Mouse (Mus musculus): ENCODE results near the gene Urb2. TPM values are rescaled to one million over a fixed set of nuclear protein-coding genes. Genes with fewer than 3 reads are reported as not detected.

Gene Urb2
- polyA plus RNA-seq, 1 experiment from 2014 or later: 2.4 TPM

GRCm38 (mm10) chr8:123982826-123983400, 38.4 kb upstream of the Urb2 start, which contains the start of gene Abcb10:
Gene Abcb10, minus strand, starts transcription at chr8:123983122.
- ATAC-seq (ENCODE audit: low read depth): peak; percentile 88
- Histone ChIP-seq H3K4me1 (ENCODE audit: control insufficient read depth, low read depth, low read length) (peaks cover 46% of the 10 kb centered on the region), H3K27ac (ENCODE audit: low read length) (peak within 1 kb of the TSS; percentile 99), H3K36me3 (ENCODE audit: control insufficient read depth, insufficient read depth) (peaks cover 12% of the 10 kb centered on the region), H3K9me3 (replicated peaks; ENCODE audit: control insufficient read depth, low read length) (no peaks in the 10 kb centered on the region), H3K4me3 (ENCODE audit: low read depth, low read length) (peak within 1 kb of the TSS; percentile 97), H3K4me2 (ENCODE audit: low read depth, low read length) (peak within 1 kb of the TSS; percentile 79), H3K27me3 (ENCODE audit: control insufficient read depth, insufficient read depth, low read depth, low read length) (no peaks in the 10 kb centered on the region), H3K9ac (ENCODE audit: low read depth, low read length) (peak within 1 kb of the TSS; percentile 100)
- WGBS (ENCODE audit: insufficient replicate concordance): under 1% methylated on average over 50 of the region's 56 CpGs

- H3K9ac ChIP-seq (ENCODE audit: low read depth, low read length): peak overlapping the region; percentile 79
- no peaks in the 10 kb centered on the region for H3K9me3 ChIP-seq (replicated peaks; ENCODE audit: control insufficient read depth, low read length)
- H3K4me3 ChIP-seq (ENCODE audit: low read depth, low read length): peak overlapping the region; percentile 53
- peak overlapping the region; percentile 99 for H3K27ac ChIP-seq (ENCODE audit: low read length)
- WGBS (ENCODE audit: insufficient replicate concordance): 7% methylated on average over 6 of the region's 6 CpGs
- no peaks in the 10 kb centered on the region for H3K27me3 ChIP-seq (ENCODE audit: control insufficient read depth, insufficient read depth, low read depth, low read length)
- H3K36me3 ChIP-seq (ENCODE audit: control insufficient read depth, insufficient read depth): 0 out of 2 replicates have a peak, but pooled peaks cover under 1% of the 10 kb centered on the region
- H3K4me1 ChIP-seq (ENCODE audit: control insufficient read depth, low read depth, low read length): peaks cover 69% of the 10 kb centered on the region
- ATAC-seq (ENCODE audit: low read depth): peak; percentile 90
- peak overlapping the region; percentile 85 for H3K4me2 ChIP-seq (ENCODE audit: low read depth, low read length)
Measured at GRCm38 (mm10) chr8:123988605-123989038, 32.7 kb upstream of the Urb2 start.

GRCm38 (mm10) chr8:123989128-123989527, 32.2 kb upstream of the Urb2 start:
- peak overlapping the region; percentile 79 for H3K9ac ChIP-seq (ENCODE audit: low read depth, low read length)
- peak overlapping the region; percentile 53 for H3K4me3 ChIP-seq (ENCODE audit: low read depth, low read length)
- 19% methylated on average over 7 of the region's 7 CpGs for WGBS (ENCODE audit: insufficient replicate concordance)
- H3K36me3 ChIP-seq (ENCODE audit: control insufficient read depth, insufficient read depth): 0 out of 2 replicates have a peak, but pooled peaks cover 2% of the 10 kb centered on the region
- H3K4me1 ChIP-seq (ENCODE audit: control insufficient read depth, low read depth, low read length): peaks cover 65% of the 10 kb centered on the region
- no peaks in the 10 kb centered on the region for H3K27me3 ChIP-seq (ENCODE audit: control insufficient read depth, insufficient read depth, low read depth, low read length)
- peak overlapping the region; percentile 85 for H3K4me2 ChIP-seq (ENCODE audit: low read depth, low read length)
- peak; percentile 54 for ATAC-seq (ENCODE audit: low read depth)
- H3K9me3 ChIP-seq (replicated peaks; ENCODE audit: control insufficient read depth, low read length): no peaks in the 10 kb centered on the region
- H3K27ac ChIP-seq (ENCODE audit: low read length): peak overlapping the region; percentile 99

GRCm38 (mm10) chr8:123990277-123991049, 30.8 kb upstream of the Urb2 start:
- H3K9me3 ChIP-seq (replicated peaks; ENCODE audit: control insufficient read depth, low read length): no peaks in the 10 kb centered on the region
- H3K27me3 ChIP-seq (ENCODE audit: control insufficient read depth, insufficient read depth, low read depth, low read length): no peaks in the 10 kb centered on the region
- peak overlapping the region; percentile 53 for H3K4me3 ChIP-seq (ENCODE audit: low read depth, low read length)
- H3K4me2 ChIP-seq (ENCODE audit: low read depth, low read length): peak overlapping the region; percentile 85
- WGBS (ENCODE audit: insufficient replicate concordance): 28% methylated on average over 13 of the region's 13 CpGs
- peak overlapping the region; percentile 79 for H3K9ac ChIP-seq (ENCODE audit: low read depth, low read length)
- H3K4me1 ChIP-seq (ENCODE audit: control insufficient read depth, low read depth, low read length): peaks cover 56% of the 10 kb centered on the region
- peak overlapping the region; percentile 99 for H3K27ac ChIP-seq (ENCODE audit: low read length)
- peak; percentile 37 for ATAC-seq (ENCODE audit: low read depth)
- H3K36me3 ChIP-seq (ENCODE audit: control insufficient read depth, insufficient read depth): 0 out of 2 replicates have a peak, but pooled peaks cover 2% of the 10 kb centered on the region

GRCm38 (mm10) chr8:123992587-123992986, 28.7 kb upstream of the Urb2 start:
- no peaks in the 10 kb centered on the region for H3K27me3 ChIP-seq (ENCODE audit: control insufficient read depth, insufficient read depth, low read depth, low read length)
- peak overlapping the region; percentile 44; the same call in 1 of the 2 replicates for H3K27ac ChIP-seq (ENCODE audit: low read length)
- WGBS (ENCODE audit: insufficient replicate concordance): 68% methylated on average over 8 of the region's 8 CpGs
- peaks cover 13% of the 10 kb centered on the region for H3K36me3 ChIP-seq (ENCODE audit: control insufficient read depth, insufficient read depth)
- no peak overlapping the region for H3K4me2 ChIP-seq (ENCODE audit: low read depth, low read length)
- H3K9me3 ChIP-seq (replicated peaks; ENCODE audit: control insufficient read depth, low read length): no peaks in the 10 kb centered on the region
- peak overlapping the region; percentile 7; the same call in 1 of the 2 replicates for H3K9ac ChIP-seq (ENCODE audit: low read depth, low read length)
- H3K4me1 ChIP-seq (ENCODE audit: control insufficient read depth, low read depth, low read length): peaks cover 41% of the 10 kb centered on the region
- no peak overlapping the region for H3K4me3 ChIP-seq (ENCODE audit: low read depth, low read length)
- no peak for ATAC-seq (ENCODE audit: low read depth)

GRCm38 (mm10) chr8:123993597-123993996, 27.7 kb upstream of the Urb2 start:
- Histone ChIP-seq H3K9me3 (replicated peaks; ENCODE audit: control insufficient read depth, low read length) (no peaks in the 10 kb centered on the region), H3K27me3 (ENCODE audit: control insufficient read depth, insufficient read depth, low read depth, low read length) (no peaks in the 10 kb centered on the region), H3K36me3 (ENCODE audit: control insufficient read depth, insufficient read depth) (peaks cover 16% of the 10 kb centered on the region), H3K27ac (ENCODE audit: low read length) (no peak overlapping the region), H3K9ac (ENCODE audit: low read depth, low read length) (no peak overlapping the region), H3K4me1 (ENCODE audit: control insufficient read depth, low read depth, low read length) (peaks cover 35% of the 10 kb centered on the region), H3K4me3 (ENCODE audit: low read depth, low read length) (no peak overlapping the region), H3K4me2 (ENCODE audit: low read depth, low read length) (no peak overlapping the region)
- WGBS (ENCODE audit: insufficient replicate concordance): 81% methylated on average over 5 of the region's 5 CpGs
- ATAC-seq (ENCODE audit: low read depth): no peak

- no peak overlapping the region for H3K4me3 ChIP-seq (ENCODE audit: low read depth, low read length)
- WGBS (ENCODE audit: insufficient replicate concordance): 75% methylated on average over 3 of the region's 3 CpGs
- no peaks in the 10 kb centered on the region for H3K9me3 ChIP-seq (replicated peaks; ENCODE audit: control insufficient read depth, low read length)
- H3K27me3 ChIP-seq (ENCODE audit: control insufficient read depth, insufficient read depth, low read depth, low read length): no peaks in the 10 kb centered on the region
- no peak overlapping the region for H3K4me2 ChIP-seq (ENCODE audit: low read depth, low read length)
- H3K9ac ChIP-seq (ENCODE audit: low read depth, low read length): no peak overlapping the region
- peaks cover 19% of the 10 kb centered on the region for H3K36me3 ChIP-seq (ENCODE audit: control insufficient read depth, insufficient read depth)
- H3K27ac ChIP-seq (ENCODE audit: low read length): no peak overlapping the region
- H3K4me1 ChIP-seq (ENCODE audit: control insufficient read depth, low read depth, low read length): peaks cover 33% of the 10 kb centered on the region
- no peak for ATAC-seq (ENCODE audit: low read depth)
Measured at GRCm38 (mm10) chr8:123993997-123994396, 27.3 kb upstream of the Urb2 start.

- Histone ChIP-seq H3K27me3 (ENCODE audit: control insufficient read depth, insufficient read depth, low read depth, low read length) (no peaks in the 10 kb centered on the region), H3K4me1 (ENCODE audit: control insufficient read depth, low read depth, low read length) (no peaks in the 10 kb centered on the region), H3K27ac (ENCODE audit: low read length) (no peak overlapping the region), H3K9ac (ENCODE audit: low read depth, low read length) (no peak overlapping the region), H3K4me2 (ENCODE audit: low read depth, low read length) (no peak overlapping the region), H3K4me3 (ENCODE audit: low read depth, low read length) (no peak overlapping the region), H3K36me3 (ENCODE audit: control insufficient read depth, insufficient read depth) (peaks cover 45% of the 10 kb centered on the region), H3K9me3 (replicated peaks; ENCODE audit: control insufficient read depth, low read length) (no peaks in the 10 kb centered on the region)
- no peak for ATAC-seq (ENCODE audit: low read depth)
- 90% methylated on average over 2 of the region's 2 CpGs for WGBS (ENCODE audit: insufficient replicate concordance)
Measured at GRCm38 (mm10) chr8:123999568-123999967, 21.7 kb upstream of the Urb2 start.
